Mouse (Mus musculus) bone marrow, adult 2 months (tissue): ENCODE results near the gene Nhej1.

Source experiments
- CTCF ChIP-seq: fragments of 200-500 bp; IDR thresholded peaks from 2 replicates; pipeline ENCODE4 v1.5.1; 2011; ENCODE audit warnings: low read length, control low read depth; ENCODE audit not compliant: control insufficient read depth, insufficient read depth
- POLR2A ChIP-seq: fragments of 200-500 bp; IDR thresholded peaks from 2 replicates; pipeline ENCODE4 v1.6.1; 2011; ENCODE audit warnings: low read depth, mild to moderate bottlenecking, control low read depth, low read length, borderline replicate concordance; ENCODE audit not compliant: control insufficient read depth

GRCm38 (mm10) chr1:75160256-75160617 is 35.2 kb upstream of the Nhej1 start:
- TF ChIP-seq CTCF (no peak), POLR2A (no peak)
